Mouse (Mus musculus) myocyte (in vitro differentiated cells): ENCODE results near the gene Kmt2e. TPM values are rescaled to one million over a fixed set of nuclear protein-coding genes. Genes with fewer than 3 reads are reported as not detected.
"Not testable (repeated sequence)": the region's sequence is repeated elsewhere in the genome, so short reads cannot be mapped to it uniquely, and the experiment has no call there.

Experiments used
- H3K27me3 ChIP-seq: one replicate; pipeline ENCODE4 v1.6.1; 2011; ENCODE audit not compliant: control insufficient read depth, insufficient read depth, insufficient read length
- H3K36me3 ChIP-seq: one replicate; pipeline ENCODE4 v1.6.1; 2011; ENCODE audit not compliant: control insufficient read depth, insufficient read depth
- H3K4me2 ChIP-seq: one replicate; pipeline ENCODE4 v1.6.1; 2011; ENCODE audit warnings: low read depth, control low read depth
- H3K4me3 ChIP-seq: one replicate; pipeline ENCODE4 v1.5.1; 2011; ENCODE audit warnings: mild to moderate bottlenecking, control low read depth, moderate library complexity
- H3K79me2 ChIP-seq: one replicate; pipeline ENCODE4 v1.6.1; 2011; ENCODE audit not compliant: control insufficient read depth, insufficient read depth
- H3ac ChIP-seq: one replicate; pipeline ENCODE4 v1.6.1; 2011; ENCODE audit not compliant: control insufficient read depth, insufficient read length
- CEBPB ChIP-seq: IDR thresholded peaks from 2 replicates; pipeline ENCODE4 v1.6.1; 2011; ENCODE audit warnings: mild to moderate bottlenecking, moderate library complexity; ENCODE audit not compliant: poor library complexity, insufficient read depth, severe bottlenecking
- E2F4 ChIP-seq: IDR thresholded peaks from one replicate; pipeline ENCODE4 v1.6.1; 2011; ENCODE audit warnings: mild to moderate bottlenecking, control low read depth, moderate library complexity; ENCODE audit not compliant: insufficient read depth
- MAX ChIP-seq: IDR thresholded peaks from one replicate; pipeline ENCODE4 v1.6.1; 2011; ENCODE audit warnings: low read depth, mild to moderate bottlenecking, control low read depth
- MYOD1 ChIP-seq, 3 experiments: IDR thresholded peaks; one replicate each; pipeline ENCODE4 v1.6.1; 2011; ENCODE audit warnings: control low read depth in 2 of 3, low read depth in 2 of 3, mild to moderate bottlenecking in 2 of 3, moderate library complexity in 1 of 3; ENCODE audit not compliant: insufficient read length in 2 of 3, control insufficient read depth in 1 of 3
- MYOG ChIP-seq, 3 experiments: IDR thresholded peaks; one replicate each; pipeline ENCODE4 v1.6.1; 2011; ENCODE audit warnings: control low read depth in 2 of 3, low read depth in 2 of 3, mild to moderate bottlenecking in 2 of 3; ENCODE audit not compliant: insufficient read length in 2 of 3, control insufficient read depth in 1 of 3, insufficient read depth in 1 of 3
- POLR2A ChIP-seq: IDR thresholded peaks from one replicate; pipeline ENCODE4 v1.6.1; 2011; ENCODE audit warnings: low read depth, mild to moderate bottlenecking, control low read depth, moderate library complexity; ENCODE audit not compliant: insufficient read length
- POLR2AphosphoS2 ChIP-seq: IDR thresholded peaks from one replicate; pipeline ENCODE4 v1.6.1; 2011; ENCODE audit warnings: low read depth, control low read depth; ENCODE audit not compliant: insufficient read length
- REST ChIP-seq: IDR thresholded peaks from one replicate; pipeline ENCODE4 v1.6.1; 2011; ENCODE audit warnings: mild to moderate bottlenecking, control low read depth, moderate library complexity; ENCODE audit not compliant: insufficient read depth, insufficient read length
- SRF ChIP-seq: IDR thresholded peaks from one replicate; pipeline ENCODE4 v1.6.1; 2011; ENCODE audit warnings: low read depth; ENCODE audit not compliant: control insufficient read depth, insufficient read length
- TCF12 ChIP-seq: IDR thresholded peaks from one replicate; pipeline ENCODE4 v1.6.1; 2011; ENCODE audit warnings: mild to moderate bottlenecking, control low read depth; ENCODE audit not compliant: poor library complexity, insufficient read depth, severe bottlenecking
- TCF3 ChIP-seq: IDR thresholded peaks from one replicate; pipeline ENCODE4 v1.6.1; 2011; ENCODE audit warnings: low read depth, control low read depth; ENCODE audit not compliant: insufficient read length
- USF1 ChIP-seq: IDR thresholded peaks from one replicate; pipeline ENCODE4 v1.6.1; 2011; ENCODE audit warnings: low read depth, mild to moderate bottlenecking, control low read depth, moderate library complexity
- polyA plus RNA-seq: library from polyadenylated mRNA; unstranded; fragments of >200 nt; fragmentation: generic; extraction: Trizol; gene quantifications from one replicate; pipeline ENCODE4 v1.2.1, GENCODE M21; 2012; ENCODE audit warnings: missing spikeins

Gene Kmt2e
- polyA plus RNA-seq, 1 experiment, result 9.0 TPM

DNA sequence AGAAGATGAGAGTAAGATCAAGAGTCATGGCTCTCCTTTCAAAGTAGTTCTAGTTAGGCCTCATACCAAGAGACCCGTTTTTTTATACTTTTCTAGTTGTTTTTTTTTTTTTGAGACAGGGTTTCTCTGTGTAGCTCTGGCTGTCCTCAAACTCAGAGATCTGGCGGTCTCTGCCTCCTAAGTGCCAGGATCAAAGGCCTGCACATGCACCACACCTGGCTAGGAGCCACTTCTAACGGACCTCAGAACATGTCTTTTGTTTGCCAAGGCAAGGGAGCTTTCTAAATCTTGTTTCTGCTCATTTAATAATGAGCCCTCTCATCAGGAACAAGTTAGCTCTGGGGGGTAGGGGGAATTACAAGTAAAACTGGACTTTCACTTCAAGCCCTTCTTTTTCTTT is 90.4 kb downstream of the Kmt2e start:
- Histone ChIP-seq H3K79me2 (no peaks in the 10 kb centered on the region), H3K4me2 (no peak overlapping the region), H3K4me3 (no peak overlapping the region), H3K36me3 (peaks cover 13% of the 10 kb centered on the region), H3ac (no peak overlapping the region), H3K27me3 (no peaks in the 10 kb centered on the region)
- TF ChIP-seq REST (no peak), POLR2AphosphoS2 (no peak), E2F4 (no peak), TCF3 (no peak)

DNA sequence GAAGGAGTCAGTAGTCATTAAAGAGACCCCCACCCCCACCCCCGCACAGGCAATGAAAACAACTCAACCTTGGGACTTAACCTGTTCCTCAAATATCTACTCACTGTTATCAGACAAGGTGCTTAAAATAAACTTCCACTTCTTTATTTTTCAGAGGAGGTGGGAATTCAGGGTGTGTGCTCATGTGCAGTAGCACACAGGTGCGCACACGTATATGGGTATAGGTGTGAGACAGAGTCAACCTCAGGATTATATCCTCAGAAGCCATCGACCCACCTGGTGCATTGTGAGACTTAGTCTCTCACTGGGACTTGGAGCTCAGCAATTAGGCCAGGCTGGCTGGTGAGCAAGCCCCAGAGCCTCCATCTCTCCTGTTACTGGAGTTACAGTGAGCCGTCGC is 96.9 kb downstream of the Kmt2e start:
- H3K79me2 ChIP-seq, result no peaks in the 10 kb centered on the region
- no peaks in the 10 kb centered on the region for H3K27me3 ChIP-seq
- H3K4me2 ChIP-seq, result no peak overlapping the region
- H3ac ChIP-seq, result no peak overlapping the region
- H3K36me3 ChIP-seq, result peaks cover 3% of the 10 kb centered on the region
- H3K4me3 ChIP-seq, result no peak overlapping the region
- TF ChIP-seq MYOD1 (IDR thresholded peaks at IDR 0.05; ENCODE audit: control insufficient read depth in 1 of 3, insufficient read length in 2 of 3, low read depth in 2 of 3) (no peak), MAX (no peak), TCF12 (no peak), POLR2AphosphoS2 (no peak), SRF (no peak), E2F4 (no peak), POLR2A (no peak), USF1 (no peak)

DNA sequence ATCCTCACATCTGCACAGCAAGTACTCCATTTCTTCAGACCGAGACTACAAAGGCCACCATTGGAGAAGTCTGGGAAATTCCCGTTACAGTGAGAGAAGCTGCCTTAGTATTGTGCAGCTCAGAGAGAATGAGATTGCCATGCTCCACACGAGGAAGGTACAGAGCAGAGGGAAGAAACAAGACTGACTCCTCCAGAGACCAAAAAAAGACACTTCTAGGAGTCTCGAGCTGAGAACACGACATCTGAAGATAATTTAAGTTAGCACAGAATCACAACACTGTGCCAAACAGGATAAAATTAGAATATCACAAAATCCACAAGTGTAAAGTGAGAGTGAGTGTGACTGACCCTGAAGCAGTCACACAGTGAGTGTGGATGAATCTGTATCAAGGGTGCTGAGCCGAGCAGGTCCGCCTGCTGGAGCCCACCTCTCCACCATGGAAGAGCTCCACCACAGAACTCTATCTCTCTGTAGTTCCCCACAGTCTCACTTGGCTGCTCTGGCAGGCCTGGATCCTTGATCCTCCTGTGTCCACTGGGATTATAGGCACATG is 97.4 kb downstream of the Kmt2e start:
- no peaks in the 10 kb centered on the region for H3K27me3 ChIP-seq
- peaks cover 4% of the 10 kb centered on the region for H3K36me3 ChIP-seq
- TF ChIP-seq USF1, result no peak
- no peak for TF ChIP-seq TCF12
- TF ChIP-seq MYOD1 (IDR thresholded peaks at IDR 0.05; ENCODE audit: control insufficient read depth in 1 of 3, insufficient read length in 2 of 3, low read depth in 2 of 3), result no peak
- no peak for TF ChIP-seq MYOG (IDR thresholded peaks at IDR 0.05; ENCODE audit: control insufficient read depth in 1 of 3, insufficient read depth in 1 of 3, insufficient read length in 2 of 3, low read depth in 2 of 3)
- TF ChIP-seq POLR2AphosphoS2, result no peak
- no peak for TF ChIP-seq SRF
- TF ChIP-seq REST, result no peak
- no peak for TF ChIP-seq E2F4
- TF ChIP-seq MAX, result no peak
- no peak for TF ChIP-seq POLR2A
- no peak for TF ChIP-seq CEBPB
- TF ChIP-seq TCF3, result no peak
- H3K4me2 ChIP-seq, result no peak overlapping the region
- H3K79me2 ChIP-seq, result no peaks in the 10 kb centered on the region
- H3K4me3 ChIP-seq, result no peak overlapping the region
- no peak overlapping the region for H3ac ChIP-seq

DNA sequence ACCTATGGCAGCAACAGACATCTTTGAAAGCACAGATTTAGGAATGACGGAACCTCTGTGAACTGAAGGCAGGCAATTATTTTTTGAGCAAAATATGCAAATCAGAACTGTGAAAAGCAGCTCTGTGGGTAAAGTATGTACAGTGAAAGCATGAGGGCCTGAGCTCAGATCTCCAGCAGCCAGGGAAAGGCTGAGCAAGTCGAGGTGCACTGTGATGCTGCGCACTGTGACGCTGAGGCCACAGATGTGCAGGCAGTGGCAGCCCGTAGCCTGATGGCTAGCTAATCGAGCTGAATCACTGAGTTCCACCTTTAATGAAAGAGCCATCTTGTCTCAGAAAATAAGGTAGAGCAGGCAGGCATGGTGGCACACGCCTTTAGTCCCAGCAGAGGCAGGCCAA is 101.5 kb downstream of the Kmt2e start:
- H3K4me3 ChIP-seq, result no peak overlapping the region
- H3K36me3 ChIP-seq, result peaks cover 11% of the 10 kb centered on the region
- no peaks in the 10 kb centered on the region for H3K27me3 ChIP-seq
- H3ac ChIP-seq, result no peak overlapping the region
- TF ChIP-seq CEBPB, result no peak
- H3K79me2 ChIP-seq, result no peaks in the 10 kb centered on the region
- no peak overlapping the region for H3K4me2 ChIP-seq

- Histone ChIP-seq H3K27me3 (no peaks in the 10 kb centered on the region), H3K36me3 (peaks cover 4% of the 10 kb centered on the region), H3K79me2 (no peaks in the 10 kb centered on the region), H3ac (no peak overlapping the region), H3K4me2 (no peak overlapping the region), H3K4me3 (no peak overlapping the region)
- TF ChIP-seq POLR2A (no peak), SRF (peak; percentile 81)
These were observed 117.4 kb downstream of the Kmt2e start for GRCm38 (mm10) chr5:23551687-23552086.

- not testable (repeated sequence) for H3K27me3 ChIP-seq, H3ac ChIP-seq, H3K4me2 ChIP-seq, H3K79me2 ChIP-seq, H3K36me3 ChIP-seq, H3K4me3 ChIP-seq
These were observed 119.1 kb downstream of the Kmt2e start for GRCm38 (mm10) chr5:23553338-23553737.
